Mouse (Mus musculus) stomach, embryonic 16.5 days (tissue): ENCODE results near the gene Pa2g4. TPM values are rescaled to one million over a fixed set of nuclear protein-coding genes. Genes with fewer than 3 reads are reported as not detected.
"Not testable (repeated sequence)": the region's sequence is repeated elsewhere in the genome, so short reads cannot be mapped to it uniquely, and the experiment has no call there.

Source experiments
- ATAC-seq: fragments of 200-750 bp; cut with Nextera tagmentation; 2 replicates; pipeline ENCODE4 v1.8.0; 2017; ENCODE audit warnings: moderate number of reproducible peaks, moderate TSS enrichment; ENCODE audit not compliant: insufficient read depth, low FRiP score
- H3K27ac ChIP-seq: fragments of 300-500 bp; sonication (generic); 2 replicates; pipeline ENCODE4 v1.5.1; 2014; ENCODE audit warnings: low read length
- H3K27me3 ChIP-seq: fragments of 300-500 bp; sonication (generic); 2 replicates; pipeline ENCODE4 v1.6.1; 2014; ENCODE audit warnings: low read length, control low read depth, mixed read lengths; ENCODE audit not compliant: control insufficient read depth, insufficient read depth
- H3K36me3 ChIP-seq: fragments of 300-500 bp; sonication (generic); 2 replicates; pipeline ENCODE4 v1.6.1; 2014; ENCODE audit warnings: low read length; ENCODE audit not compliant: control insufficient read depth, insufficient read depth
- H3K4me1 ChIP-seq: fragments of 300-500 bp; sonication (generic); 2 replicates; pipeline ENCODE4 v1.6.1; 2014; ENCODE audit warnings: low read length, control low read depth, mixed read lengths; ENCODE audit not compliant: control insufficient read depth, insufficient read depth
- H3K4me2 ChIP-seq: fragments of 300-500 bp; sonication (generic); 2 replicates; pipeline ENCODE4 v1.6.1; 2014; ENCODE audit warnings: low read depth, low read length, mixed read lengths
- H3K4me3 ChIP-seq: fragments of 300-500 bp; sonication (generic); replicated peaks from 2 replicates; pipeline ENCODE4 v1.5.1; 2014; ENCODE audit warnings: mild to moderate bottlenecking, low read length
- H3K9ac ChIP-seq: fragments of 300-500 bp; sonication (generic); 2 replicates; pipeline ENCODE4 v1.6.1; 2014; ENCODE audit warnings: low read length
- H3K9me3 ChIP-seq: fragments of 300-500 bp; sonication (generic); replicated peaks from 2 replicates; pipeline ENCODE4 v1.6.1; 2016; ENCODE audit warnings: low read length, control low read depth; ENCODE audit not compliant: control insufficient read depth
- WGBS: fragments of 180-500 bp; shearing (Covaris S2); extraction: QIAGEN DNeasy Blood & Tissue Kit; methylation state at CpG from one replicate; pipeline ENCODE4 v1.1.7; 2014; 5-methylcytosine and 5-hydroxymethylcytosine counted together
- polyA plus RNA-seq: library from polyadenylated mRNA; unstranded; fragments of >200 nt; fragmentation: Nextera tagmentation; extraction: Ambion mirVana; gene quantifications from 2 replicates; pipeline ENCODE4 v1.2.1, GENCODE M21; 2015

Pa2g4 gene
- polyA plus RNA-seq, 1 experiment from 2014 or later = 198 TPM

GRCm38 (mm10) chr10:128556963-128557362 is 8.8 kb downstream of the Pa2g4 start:
- 87% methylated on average over 6 of the region's 6 CpGs for WGBS
- H3K36me3 ChIP-seq = peaks cover 38% of the 10 kb centered on the region

GRCm38 (mm10) chr10:128556286-128556685 is 9.5 kb downstream of the Pa2g4 start:
- H3K4me3 ChIP-seq = no peak overlapping the region
- H3K4me1 ChIP-seq = no peaks in the 10 kb centered on the region
- H3K9me3 ChIP-seq = no peaks in the 10 kb centered on the region
- no peak overlapping the region for H3K27ac ChIP-seq
- ATAC-seq = no peak
- no peak overlapping the region for H3K9ac ChIP-seq
- H3K27me3 ChIP-seq = no peaks in the 10 kb centered on the region
- no peak overlapping the region for H3K4me2 ChIP-seq
- H3K36me3 ChIP-seq = peaks cover 34% of the 10 kb centered on the region

More at GRCm38 (mm10) chr10:128556963-128557362, 8.8 kb downstream of the Pa2g4 start:
- Histone ChIP-seq H3K4me3 (no peak overlapping the region), H3K27me3 (no peaks in the 10 kb centered on the region), H3K9me3 (no peaks in the 10 kb centered on the region), H3K4me2 (no peak overlapping the region), H3K4me1 (no peaks in the 10 kb centered on the region), H3K9ac (no peak overlapping the region), H3K27ac (no peak overlapping the region)
- no peak for ATAC-seq

GRCm38 (mm10) chr10:128555567-128555966 is 10.2 kb downstream of the Pa2g4 start:
- H3K36me3 ChIP-seq = peaks cover 31% of the 10 kb centered on the region
- H3K9ac ChIP-seq, H3K9me3 ChIP-seq, ATAC-seq, H3K27ac ChIP-seq, H3K4me2 ChIP-seq, H3K4me1 ChIP-seq, H3K27me3 ChIP-seq, H3K4me3 ChIP-seq: not testable (repeated sequence)
- WGBS = 76% methylated on average over 1 of the region's 1 CpGs

GRCm38 (mm10) chr10:128550144-128550823 is 15.5 kb downstream of the Pa2g4 start:
- not testable (repeated sequence) for H3K4me3 ChIP-seq, H3K36me3 ChIP-seq, H3K27ac ChIP-seq, H3K4me1 ChIP-seq, H3K9me3 ChIP-seq, H3K9ac ChIP-seq, H3K4me2 ChIP-seq, ATAC-seq, H3K27me3 ChIP-seq
- 92% methylated on average over 11 of the region's 11 CpGs for WGBS

GRCm38 (mm10) chr10:128549682-128550057 is 16.1 kb downstream of the Pa2g4 start:
- H3K27me3 ChIP-seq, H3K4me1 ChIP-seq, H3K36me3 ChIP-seq, H3K4me3 ChIP-seq, ATAC-seq, H3K9me3 ChIP-seq: not testable (repeated sequence)
- Histone ChIP-seq H3K27ac (peak overlapping the region; percentile 46; the same call in 1 of the 2 replicates), H3K9ac (peak overlapping the region; percentile 43; the same call in 1 of the 2 replicates), H3K4me2 (peak overlapping the region; percentile 82; the same call in 1 of the 2 replicates)
- WGBS = 64% methylated on average over 6 of the region's 6 CpGs

GRCm38 (mm10) chr10:128548947-128549681 is 16.7 kb downstream of the Pa2g4 start, which contains the start of gene Rpl41:
Gene Rpl41, minus strand, starts transcription at chr10:128549305.
- Histone ChIP-seq H3K36me3 (peaks cover 10% of the 10 kb centered on the region), H3K4me1 (peaks cover 6% of the 10 kb centered on the region; the same call in 1 of the 2 replicates), H3K27me3 (no peaks in the 10 kb centered on the region), H3K4me3 (peak within 1 kb of the TSS; percentile 67), H3K4me2 (peak within 1 kb of the TSS; percentile 82), H3K9ac (peak within 1 kb of the TSS; percentile 96), H3K9me3 (no peaks in the 10 kb centered on the region), H3K27ac (peak within 1 kb of the TSS; percentile 88)
- peak; percentile 92 for ATAC-seq
- under 1% methylated on average over 31 of the region's 31 CpGs for WGBS

GRCm38 (mm10) chr10:128548051-128548791 is 17.6 kb downstream of the Pa2g4 start:
- ATAC-seq, H3K27me3 ChIP-seq, H3K9me3 ChIP-seq, H3K4me1 ChIP-seq: not testable (repeated sequence)
- peaks cover 12% of the 10 kb centered on the region for H3K36me3 ChIP-seq
- peak overlapping the region; percentile 82 for H3K4me2 ChIP-seq
- peak overlapping the region; percentile 96 for H3K9ac ChIP-seq
- WGBS = under 1% methylated on average over 21 of the region's 30 CpGs
- H3K4me3 ChIP-seq = peak overlapping the region; percentile 67
- peak overlapping the region; percentile 95 for H3K27ac ChIP-seq

- Histone ChIP-seq H3K27me3 (no peaks in the 10 kb centered on the region), H3K36me3 (peaks cover 12% of the 10 kb centered on the region), H3K4me1 (peaks cover 6% of the 10 kb centered on the region; the same call in 1 of the 2 replicates), H3K4me2 (peak within 1 kb of the TSS; percentile 82), H3K4me3 (peak within 1 kb of the TSS; percentile 67), H3K27ac (peak within 1 kb of the TSS; percentile 95), H3K9me3 (no peaks in the 10 kb centered on the region), H3K9ac (peak within 1 kb of the TSS; percentile 96)
- ATAC-seq = peak; percentile 92
- under 1% methylated on average over 50 of the region's 50 CpGs for WGBS
These were observed 18.3 kb downstream of the Pa2g4 start, which contains the start of gene Zc3h10 for GRCm38 (mm10) chr10:128547361-128548032. Gene Zc3h10, minus strand, starts transcription at chr10:128547774.
